Mouse (Mus musculus) neural tube, embryonic 11.5 days (tissue): ENCODE results near the gene Hspa1b. TPM values are rescaled to one million over a fixed set of nuclear protein-coding genes. Genes with fewer than 3 reads are reported as not detected.
A peak's percentile ranks its signal among the peaks of the same experiment; 100 is the strongest.

Source experiments
- ATAC-seq: fragments of 200-750 bp; cut with Nextera tagmentation; 2 replicates; pipeline ENCODE4 v1.8.0; 2017; ENCODE audit warnings: moderate number of reproducible peaks, mild to moderate bottlenecking, moderate TSS enrichment, moderate library complexity; ENCODE audit not compliant: insufficient read depth, low FRiP score, low TSS enrichment
- DNase-seq: peaks from one replicate; pipeline ENCODE4 v3.0.0-alpha.2; 2015; ENCODE audit warnings: low spot score
- H3K27ac ChIP-seq: fragments of 300-500 bp; sonication (generic); 2 replicates; pipeline ENCODE4 v1.5.1; 2014; ENCODE audit warnings: low read depth, mild to moderate bottlenecking, low read length
- H3K27me3 ChIP-seq: fragments of 300-500 bp; sonication (generic); 2 replicates; pipeline ENCODE4 v1.6.1; 2014; ENCODE audit warnings: mild to moderate bottlenecking, low read length, mixed read lengths; ENCODE audit not compliant: control insufficient read depth, insufficient read depth
- H3K36me3 ChIP-seq: fragments of 300-500 bp; sonication (generic); 2 replicates; pipeline ENCODE4 v1.6.1; 2014; ENCODE audit warnings: mild to moderate bottlenecking, low read length, moderate library complexity, mixed read lengths; ENCODE audit not compliant: control insufficient read depth, insufficient read depth
- H3K4me1 ChIP-seq: fragments of 300-500 bp; sonication (generic); 2 replicates; pipeline ENCODE4 v1.6.1; 2014; ENCODE audit warnings: low read length, mixed read lengths; ENCODE audit not compliant: control insufficient read depth, insufficient read depth
- H3K4me2 ChIP-seq: fragments of 300-500 bp; sonication (generic); 2 replicates; pipeline ENCODE4 v1.6.1; 2014; ENCODE audit warnings: low read depth, mild to moderate bottlenecking, moderate library complexity
- H3K4me3 ChIP-seq: fragments of 300-500 bp; sonication (generic); 2 replicates; pipeline ENCODE4 v1.5.1; 2014; ENCODE audit warnings: low read depth, low read length
- H3K9ac ChIP-seq: fragments of 300-500 bp; sonication (generic); 2 replicates; pipeline ENCODE4 v1.6.1; 2014; ENCODE audit warnings: mild to moderate bottlenecking, low read length
- H3K9me3 ChIP-seq: fragments of 300-500 bp; sonication (generic); 2 replicates; pipeline ENCODE4 v1.6.1; 2016; ENCODE audit warnings: low read length; ENCODE audit not compliant: control insufficient read depth
- WGBS: fragments of 180-500 bp; shearing (Covaris S2); extraction: QIAGEN DNeasy Blood & Tissue Kit; methylation state at CpG from one replicate; pipeline ENCODE4 v1.1.7; 2014; 5-methylcytosine and 5-hydroxymethylcytosine counted together
- polyA plus RNA-seq: library from polyadenylated mRNA; unstranded; fragments of >200 nt; fragmentation: Nextera tagmentation; extraction: Ambion mirVana; gene quantifications from 2 replicates; pipeline ENCODE4 v1.2.1, GENCODE M21; 2014

The Hspa1b gene
- polyA plus RNA-seq, 1 experiment from 2014 or later: 0.13 TPM

DNA sequence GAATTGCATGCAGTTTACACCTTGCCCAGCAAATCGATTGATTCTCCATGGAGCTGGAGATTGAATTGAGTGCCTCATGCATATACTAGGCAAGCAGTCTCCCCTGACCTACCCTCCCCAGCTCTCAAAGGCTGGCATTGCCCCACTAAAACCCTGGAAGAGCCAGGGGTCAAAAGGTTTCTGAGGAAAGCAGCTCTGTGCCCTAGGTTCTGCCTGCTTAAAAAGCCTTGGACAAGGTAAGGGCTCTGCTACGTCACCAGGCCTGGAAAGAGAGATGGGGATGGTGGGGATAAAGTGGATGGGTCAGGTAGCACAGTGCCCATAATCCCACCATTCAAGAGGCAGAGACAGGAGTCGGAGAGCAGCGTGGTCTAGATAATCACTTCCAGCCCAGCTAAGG, 4.2 kb downstream of the Hspa1b start:
- Histone ChIP-seq H3K36me3 (peaks cover 8% of the 10 kb centered on the region), H3K9me3 (no peaks in the 10 kb centered on the region), H3K4me3 (no peak overlapping the region), H3K27ac (no peak overlapping the region), H3K9ac (no peak overlapping the region), H3K4me2 (no peak overlapping the region), H3K27me3 (0 out of 2 replicates have a peak, but pooled peaks cover 3% of the 10 kb centered on the region), H3K4me1 (peaks cover 7% of the 10 kb centered on the region)
- WGBS: 80% methylated on average over 4 of the region's 4 CpGs
- ATAC-seq: no peak
- DNase-seq: no peak

DNA sequence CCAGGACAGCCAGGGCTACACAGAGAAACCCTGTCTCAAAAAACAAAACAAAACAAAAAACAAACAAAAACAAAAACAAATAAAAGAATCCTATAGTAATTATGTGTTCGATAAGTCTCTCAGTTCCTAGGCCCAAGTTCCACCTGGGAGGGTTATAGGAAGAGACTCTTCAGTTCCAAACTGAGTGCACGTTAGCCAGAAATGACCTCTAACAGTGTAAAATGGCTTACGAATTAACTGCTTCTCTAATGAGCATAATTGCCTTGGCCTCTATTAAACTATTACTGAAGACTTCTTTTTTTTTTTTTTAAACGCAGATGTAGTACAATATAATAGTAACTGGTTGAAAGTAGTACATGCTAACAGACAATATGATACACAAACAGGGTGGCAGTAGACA, 5.1 kb downstream of the Hspa1b start:
- 0 out of 2 replicates have a peak, but pooled peaks cover 3% of the 10 kb centered on the region for H3K27me3 ChIP-seq
- 94% methylated on average over 4 of the region's 4 CpGs for WGBS
- ATAC-seq: no peak
- H3K4me1 ChIP-seq: peaks cover 7% of the 10 kb centered on the region; the same call in 1 of the 2 replicates
- no peak overlapping the region for H3K4me3 ChIP-seq
- H3K4me2 ChIP-seq: no peak overlapping the region
- DNase-seq: no peak
- no peak overlapping the region for H3K9ac ChIP-seq
- H3K9me3 ChIP-seq: no peaks in the 10 kb centered on the region
- no peak overlapping the region for H3K27ac ChIP-seq
- peaks cover 11% of the 10 kb centered on the region for H3K36me3 ChIP-seq

DNA sequence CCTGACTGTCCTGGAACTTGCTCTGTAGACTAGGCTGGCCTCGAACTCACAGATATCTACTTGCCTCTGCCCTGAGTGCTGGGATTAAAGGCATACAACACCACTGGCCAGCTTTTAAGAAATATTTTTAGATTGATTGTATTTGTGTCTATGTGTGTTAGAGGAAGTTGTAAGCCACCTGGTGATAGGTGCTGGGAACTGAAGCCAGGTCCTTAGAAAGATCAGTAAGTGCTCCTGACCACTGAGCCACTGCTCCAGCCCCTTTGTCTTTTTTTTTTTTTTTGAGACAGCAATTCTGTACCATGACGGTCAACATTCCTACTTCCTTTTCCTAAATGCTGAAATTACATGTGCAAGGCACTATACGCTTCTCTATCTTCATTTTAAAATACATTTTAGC, 5.8 kb downstream of the Hspa1b start:
- H3K4me2 ChIP-seq: no peak overlapping the region; the same call in 1 of the 2 replicates
- peaks cover 7% of the 10 kb centered on the region; the same call in 1 of the 2 replicates for H3K4me1 ChIP-seq
- H3K27me3 ChIP-seq: 0 out of 2 replicates have a peak, but pooled peaks cover 3% of the 10 kb centered on the region
- no peaks in the 10 kb centered on the region for H3K9me3 ChIP-seq
- peaks cover 11% of the 10 kb centered on the region for H3K36me3 ChIP-seq
- no peak for ATAC-seq
- whole genome bisulfite sequencing: 92% methylated on average over 3 of the region's 3 CpGs
- no peak overlapping the region; the same call in 1 of the 2 replicates for H3K4me3 ChIP-seq
- no peak overlapping the region for H3K9ac ChIP-seq
- no peak for DNase-seq
- H3K27ac ChIP-seq: no peak overlapping the region

DNA sequence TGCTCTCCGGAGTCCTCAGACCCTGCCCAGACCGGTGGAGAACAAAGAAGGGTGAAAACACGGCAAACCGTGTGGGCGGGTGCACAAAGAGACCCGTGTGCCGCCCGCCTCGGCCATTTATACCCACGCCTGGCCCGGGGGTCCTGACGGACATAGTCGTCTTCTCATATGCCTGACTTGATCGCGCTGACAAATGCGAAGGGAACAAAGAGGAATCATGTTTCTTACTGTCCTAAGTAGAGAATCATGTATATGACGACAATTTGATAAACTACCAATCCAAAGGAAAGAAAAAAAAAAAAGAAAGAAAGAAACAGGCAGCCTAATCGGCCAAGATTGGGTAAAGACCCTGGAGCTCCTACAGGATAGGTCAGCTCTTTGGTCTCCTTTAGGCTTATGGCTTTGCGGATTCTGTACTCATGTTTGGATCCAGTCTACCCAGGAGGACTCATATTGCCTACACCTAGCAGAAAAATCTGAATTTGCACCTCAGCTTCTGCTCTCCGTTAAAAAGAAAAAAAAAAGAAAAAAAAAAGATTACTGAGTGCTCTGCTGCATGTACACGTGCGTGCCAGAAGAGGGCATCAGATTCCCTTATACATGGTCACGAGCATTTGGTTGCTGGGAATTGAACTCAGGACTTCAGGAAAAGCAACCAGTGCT, 6.5 kb downstream of the Hspa1b start:
- H3K9ac ChIP-seq: peak overlapping the region; percentile 99
- peak overlapping the region; percentile 76 for H3K4me2 ChIP-seq
- WGBS: under 1% methylated on average over 23 of the region's 23 CpGs
- 0 out of 2 replicates have a peak, but pooled peaks cover 3% of the 10 kb centered on the region for H3K27me3 ChIP-seq
- H3K4me1 ChIP-seq: peaks cover 7% of the 10 kb centered on the region; the same call in 1 of the 2 replicates
- H3K4me3 ChIP-seq: peak overlapping the region; percentile 99
- peak; percentile 79 for ATAC-seq
- H3K9me3 ChIP-seq: no peaks in the 10 kb centered on the region
- DNase-seq: peak; percentile 85
- peaks cover 11% of the 10 kb centered on the region for H3K36me3 ChIP-seq
- H3K27ac ChIP-seq: peak overlapping the region; percentile 92

DNA sequence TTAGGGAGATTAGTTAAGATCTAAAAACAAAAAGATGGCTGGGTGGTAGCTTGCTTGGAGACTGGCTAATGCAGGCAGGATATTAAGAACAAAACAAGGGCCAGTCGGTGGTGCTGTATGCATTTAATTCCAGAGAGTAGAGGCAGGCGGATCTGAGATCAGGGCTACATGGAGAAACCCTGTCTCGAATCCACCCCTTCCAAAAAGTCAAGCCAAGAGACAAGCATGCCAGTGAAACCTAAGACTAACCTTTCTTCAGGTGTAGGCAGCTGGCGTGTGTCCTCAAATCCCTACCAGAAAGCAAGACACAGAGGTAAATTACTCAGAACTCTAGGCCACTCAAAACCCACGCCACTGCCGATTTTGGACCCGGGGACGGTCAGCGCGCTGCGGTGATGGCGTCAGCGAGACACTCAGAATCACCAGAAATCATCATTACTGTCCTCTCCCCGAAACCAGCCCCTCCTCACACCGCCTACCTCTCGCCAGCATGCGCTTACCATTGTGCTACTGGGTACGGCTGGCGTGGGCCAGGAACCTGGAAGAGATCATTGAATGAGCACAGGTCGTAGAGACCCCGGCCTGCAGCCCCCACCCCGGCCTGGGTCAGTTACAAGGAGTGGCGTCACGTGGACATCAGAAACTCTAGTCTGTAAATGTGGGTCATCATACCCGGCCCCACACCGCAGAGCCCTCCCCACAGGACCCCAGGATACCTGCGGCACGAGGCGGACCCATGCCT, 7.2 kb downstream of the Hspa1b start:
- Histone ChIP-seq H3K4me1 (peaks cover 7% of the 10 kb centered on the region; the same call in 1 of the 2 replicates), H3K36me3 (peaks cover 11% of the 10 kb centered on the region), H3K9ac (peak overlapping the region; percentile 99), H3K27ac (peak overlapping the region; percentile 92), H3K27me3 (0 out of 2 replicates have a peak, but pooled peaks cover under 1% of the 10 kb centered on the region), H3K4me3 (peak overlapping the region; percentile 99), H3K9me3 (no peaks in the 10 kb centered on the region), H3K4me2 (peak overlapping the region; percentile 76)
- no peak for DNase-seq
- under 1% methylated on average over 29 of the region's 29 CpGs for WGBS
- no peak for ATAC-seq

DNA sequence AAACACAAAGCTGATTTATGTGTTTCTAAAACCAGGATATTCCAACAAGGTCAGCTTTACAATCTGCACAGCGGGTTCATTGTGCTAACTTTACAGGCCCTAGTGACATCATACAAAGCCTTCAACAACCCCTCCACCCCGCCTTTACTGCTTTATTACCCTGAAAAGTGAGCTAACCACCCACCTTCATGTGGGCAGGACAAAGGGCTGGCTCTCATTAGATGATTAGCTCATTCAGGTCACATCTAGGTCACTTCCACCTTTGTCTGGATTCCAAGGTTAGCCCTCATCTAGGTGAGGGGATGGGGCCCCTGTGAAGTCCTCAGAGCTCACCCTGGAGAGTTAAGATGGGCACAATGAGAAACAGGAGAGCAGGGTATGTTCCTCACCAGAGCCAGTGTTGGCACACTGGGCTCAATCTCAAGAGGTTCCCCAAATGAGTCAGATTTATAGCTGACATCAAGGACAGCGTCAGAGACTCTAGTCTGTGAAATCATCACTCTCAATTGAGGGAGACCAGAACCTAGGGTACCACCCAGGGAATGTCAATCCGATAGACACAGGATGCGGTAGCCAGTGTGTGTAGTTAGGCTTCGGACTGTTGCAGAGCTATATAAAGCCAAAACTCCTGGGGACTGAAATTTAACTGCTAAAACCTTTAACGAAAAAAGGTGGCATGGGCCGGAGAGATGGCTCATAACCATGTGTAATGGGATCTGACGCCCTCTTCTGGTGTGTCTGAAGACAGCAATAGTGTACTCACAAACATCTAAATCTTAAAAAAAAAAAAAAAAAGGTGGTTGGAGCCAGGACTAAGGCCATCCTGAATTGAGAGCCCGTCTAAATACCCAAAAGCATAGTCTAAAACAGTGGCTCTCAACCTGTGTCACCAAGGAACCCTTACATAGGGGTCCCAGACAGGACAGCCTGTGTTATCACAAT, 8.3 kb downstream of the Hspa1b start:
- WGBS: 19% methylated on average over 10 of the region's 10 CpGs

DNA sequence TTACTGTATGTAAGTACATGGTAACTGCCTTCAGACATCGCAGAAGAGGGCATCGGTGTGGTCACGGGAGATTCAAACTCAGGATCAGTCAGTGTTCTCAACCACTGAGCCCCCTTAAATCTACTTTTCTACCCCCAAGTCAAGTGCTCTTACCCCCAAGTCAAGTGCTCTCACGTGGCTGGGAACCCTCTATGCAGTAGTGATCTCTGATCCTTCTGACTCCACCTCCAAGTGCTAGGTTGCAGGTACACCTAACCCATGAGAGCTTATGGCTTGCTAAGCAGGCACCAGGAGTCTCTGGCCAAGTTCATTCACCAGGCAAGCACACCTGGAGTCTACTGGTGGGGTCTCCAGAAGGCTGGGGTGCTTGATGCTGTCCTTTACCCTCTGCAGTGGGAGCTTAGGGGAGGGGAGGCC, 9.5 kb downstream of the Hspa1b start:
- 31% methylated on average over 4 of the region's 4 CpGs for WGBS
- Histone ChIP-seq H3K4me1 (peaks cover 7% of the 10 kb centered on the region; the same call in 1 of the 2 replicates), H3K27me3 (no peaks in the 10 kb centered on the region), H3K27ac (no peak overlapping the region), H3K9me3 (no peaks in the 10 kb centered on the region), H3K4me2 (no peak overlapping the region; the same call in 1 of the 2 replicates), H3K36me3 (peaks cover 11% of the 10 kb centered on the region), H3K9ac (no peak overlapping the region), H3K4me3 (no peak overlapping the region)
- DNase-seq (no peak), ATAC-seq (0 out of 2 replicates have a peak, but pooled peaks have one; percentile 5)

More for the DNA sequence above, 8.3 kb downstream of the Hspa1b start:
- DNase-seq (no peak), ATAC-seq (no peak)
- no peaks in the 10 kb centered on the region for H3K9me3 ChIP-seq
- peak overlapping the region; percentile 99 for H3K4me3 ChIP-seq
- peak overlapping the region; percentile 99 for H3K9ac ChIP-seq
- H3K27me3 ChIP-seq: no peaks in the 10 kb centered on the region
- peak overlapping the region; percentile 92 for H3K27ac ChIP-seq
- H3K36me3 ChIP-seq: peaks cover 11% of the 10 kb centered on the region
- H3K4me1 ChIP-seq: peaks cover 7% of the 10 kb centered on the region; the same call in 1 of the 2 replicates
- H3K4me2 ChIP-seq: peak overlapping the region; percentile 76
